Mouse (Mus musculus): Measurements from ENCODE around the gene Nsd1. TPM values are rescaled to one million over a fixed set of nuclear protein-coding genes. Genes with fewer than 3 reads are reported as not detected.

Gene Nsd1
- polyA plus RNA-seq, 1 experiment from 2014 or later, result 37.4 TPM

DNA sequence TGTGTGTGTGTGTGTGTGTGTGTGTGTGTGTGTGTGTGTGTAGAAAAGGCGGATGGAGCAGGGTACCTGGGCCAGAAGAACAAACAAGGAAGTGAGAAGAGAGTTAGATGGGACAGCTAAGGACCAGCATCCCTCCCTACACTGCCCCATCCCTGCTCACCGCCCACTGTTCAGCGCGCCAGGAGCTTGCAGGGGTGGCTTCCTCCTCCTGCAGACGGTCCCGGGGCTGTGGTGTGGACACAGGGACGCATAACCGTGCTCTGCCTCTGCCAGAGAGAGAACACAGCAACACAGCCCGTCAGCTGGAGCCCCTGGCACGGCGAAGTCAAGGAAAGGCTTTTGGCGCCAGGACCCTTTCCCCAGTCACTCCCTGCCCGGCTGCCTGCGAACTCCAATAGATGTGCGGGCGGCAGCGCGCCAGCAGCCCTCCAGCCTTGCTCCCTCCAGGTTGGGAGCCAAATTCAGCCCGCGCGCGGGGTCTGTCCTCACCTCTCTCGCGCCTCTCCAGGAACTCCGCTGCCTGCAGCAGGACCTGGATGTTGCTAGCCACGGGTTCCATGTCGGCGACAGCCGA, 119.6 kb downstream of the Nsd1 start:
- Histone ChIP-seq H3K9me3 (ENCODE audit: control insufficient read depth) (no peaks in the 10 kb centered on the region), H3K27me3 (replicated peaks; ENCODE audit: control insufficient read depth, insufficient read depth, low read length) (no peaks in the 10 kb centered on the region), H3K9ac (ENCODE audit: low read depth, low read length) (peak overlapping the region; percentile 48), H3K4me1 (replicated peaks; ENCODE audit: control insufficient read depth, insufficient read depth, low read length) (peaks cover 8% of the 10 kb centered on the region), H3K27ac (ENCODE audit: low read depth, low read length) (no peak overlapping the region), H3K4me2 (replicated peaks; ENCODE audit: low read depth) (peak overlapping the region; percentile 93), H3K36me3 (ENCODE audit: control insufficient read depth, insufficient read depth) (peaks cover 20% of the 10 kb centered on the region), H3K4me3 (ENCODE audit: low read depth, low read length) (peak overlapping the region; percentile 68)
- WGBS, result 1% methylated on average over 29 of the region's 29 CpGs
- no peak for TF ChIP-seq CTCF (IDR thresholded peaks at IDR 0.05; ENCODE audit: low read depth)
- no peak for ATAC-seq

DNA sequence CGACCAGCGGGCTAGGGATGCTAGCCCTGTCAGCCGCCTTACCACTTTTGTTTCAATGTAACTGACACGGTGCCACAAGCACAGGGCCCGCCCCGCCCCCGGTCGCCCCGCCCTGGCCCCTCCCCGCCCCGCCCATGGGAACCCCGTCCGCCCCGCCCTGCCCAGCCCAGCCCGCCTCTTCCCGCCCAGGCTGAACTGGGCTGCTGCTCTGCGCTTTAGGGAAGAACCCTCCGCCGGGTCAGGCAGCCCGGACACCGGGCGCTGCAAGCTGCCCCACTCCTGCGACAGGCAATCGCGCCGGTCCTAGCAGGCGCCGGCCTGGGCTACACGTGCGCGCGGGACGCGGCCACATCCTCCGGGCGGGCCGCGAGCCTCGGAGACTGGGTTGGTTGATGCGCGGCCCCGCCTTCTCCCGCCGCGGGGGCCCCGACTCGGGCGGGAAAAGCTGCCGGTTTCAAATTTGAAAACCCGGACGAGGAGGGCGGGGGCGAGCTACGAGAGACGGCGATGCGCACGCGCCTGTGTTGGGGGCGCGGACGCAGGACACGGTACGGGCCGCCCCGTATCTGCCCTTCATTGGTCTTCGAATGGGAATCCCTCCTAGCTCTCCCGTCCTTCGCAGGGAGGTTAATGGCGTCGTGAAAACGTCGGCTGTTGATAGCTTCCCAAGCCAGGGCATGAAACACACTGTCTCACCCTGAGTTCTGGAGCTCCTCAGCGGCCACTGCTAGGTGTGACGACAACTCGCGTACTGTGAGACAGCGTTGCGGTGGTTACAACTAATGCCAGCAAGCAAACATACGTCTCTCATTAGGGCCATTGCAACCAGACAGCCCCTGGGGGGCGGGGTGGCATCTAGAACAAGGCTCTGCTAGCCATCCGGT, 120.3 kb downstream of the Nsd1 start, which contains the start of gene Mxd3:
Gene Mxd3 (minus strand): TSS at position 141 of the 884 bp plus-strand sequence.
- Histone ChIP-seq H3K4me3 (ENCODE audit: low read depth, low read length) (peak within 1 kb of the TSS; percentile 68), H3K4me2 (replicated peaks; ENCODE audit: low read depth) (peak within 1 kb of the TSS; percentile 93), H3K4me1 (replicated peaks; ENCODE audit: control insufficient read depth, insufficient read depth, low read length) (peaks cover 8% of the 10 kb centered on the region), H3K27ac (ENCODE audit: low read depth, low read length) (no peak within 1 kb of the TSS; the same call in 1 of the 2 replicates), H3K9ac (ENCODE audit: low read depth, low read length) (peak within 1 kb of the TSS; percentile 48), H3K9me3 (ENCODE audit: control insufficient read depth) (no peaks in the 10 kb centered on the region), H3K36me3 (ENCODE audit: control insufficient read depth, insufficient read depth) (peaks cover 14% of the 10 kb centered on the region), H3K27me3 (replicated peaks; ENCODE audit: control insufficient read depth, insufficient read depth, low read length) (no peaks in the 10 kb centered on the region)
- TF ChIP-seq CTCF (IDR thresholded peaks at IDR 0.05; ENCODE audit: low read depth), result no peak
- WGBS, result under 1% methylated on average over 74 of the region's 82 CpGs
- peak; percentile 79 for ATAC-seq

DNA sequence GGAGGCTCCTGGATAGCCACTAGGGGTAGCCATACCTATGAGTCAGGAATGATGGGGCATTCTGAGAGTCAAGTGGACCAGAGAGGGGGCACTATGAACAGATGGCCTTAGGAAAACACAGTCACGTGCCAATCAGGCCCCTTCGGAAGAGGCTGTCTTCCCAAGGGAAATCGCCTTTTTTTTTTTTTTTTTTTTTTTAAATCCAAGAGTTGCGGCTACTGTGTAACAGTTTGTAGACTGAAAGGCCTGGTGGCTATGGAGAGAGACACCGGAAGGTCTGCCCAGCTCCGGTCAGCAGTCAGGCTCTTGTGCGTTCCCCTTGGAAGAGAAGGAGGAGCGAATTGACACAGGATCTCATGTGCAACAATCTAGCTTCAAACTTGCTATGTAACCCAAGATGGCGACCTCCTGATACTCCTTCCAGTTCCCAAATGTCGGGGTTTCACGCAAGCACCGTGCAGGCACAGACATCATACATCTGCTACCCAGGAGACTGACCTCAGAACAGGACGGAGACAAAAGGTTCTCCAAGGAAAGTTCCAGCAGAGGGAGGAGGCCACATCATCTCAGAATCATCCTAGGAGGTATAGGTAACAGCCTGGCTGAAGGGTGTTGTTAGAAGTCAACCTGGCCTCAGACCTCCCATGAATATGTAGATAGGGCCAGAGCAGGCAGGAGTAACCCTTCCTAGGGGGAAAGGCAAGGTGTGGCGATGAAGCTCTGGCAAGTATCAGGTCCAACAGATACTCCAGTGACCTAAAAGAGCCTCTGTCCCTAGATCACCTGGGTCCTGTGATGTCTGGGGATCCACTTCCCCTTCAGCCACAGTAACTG, 121.2 kb downstream of the Nsd1 start:
- Histone ChIP-seq H3K27me3 (replicated peaks; ENCODE audit: control insufficient read depth, insufficient read depth, low read length) (no peaks in the 10 kb centered on the region), H3K9me3 (ENCODE audit: control insufficient read depth) (no peaks in the 10 kb centered on the region), H3K36me3 (ENCODE audit: control insufficient read depth, insufficient read depth) (peaks cover 6% of the 10 kb centered on the region), H3K4me2 (replicated peaks; ENCODE audit: low read depth) (peak overlapping the region; percentile 93), H3K9ac (ENCODE audit: low read depth, low read length) (no peak overlapping the region), H3K27ac (ENCODE audit: low read depth, low read length) (no peak overlapping the region), H3K4me1 (replicated peaks; ENCODE audit: control insufficient read depth, insufficient read depth, low read length) (peaks cover 8% of the 10 kb centered on the region), H3K4me3 (ENCODE audit: low read depth, low read length) (peak overlapping the region; percentile 68)
- TF ChIP-seq CTCF (IDR thresholded peaks at IDR 0.05; ENCODE audit: low read depth), result peak; percentile 62
- ATAC-seq, result no peak
- WGBS, result 59% methylated on average over 14 of the region's 14 CpGs

DNA sequence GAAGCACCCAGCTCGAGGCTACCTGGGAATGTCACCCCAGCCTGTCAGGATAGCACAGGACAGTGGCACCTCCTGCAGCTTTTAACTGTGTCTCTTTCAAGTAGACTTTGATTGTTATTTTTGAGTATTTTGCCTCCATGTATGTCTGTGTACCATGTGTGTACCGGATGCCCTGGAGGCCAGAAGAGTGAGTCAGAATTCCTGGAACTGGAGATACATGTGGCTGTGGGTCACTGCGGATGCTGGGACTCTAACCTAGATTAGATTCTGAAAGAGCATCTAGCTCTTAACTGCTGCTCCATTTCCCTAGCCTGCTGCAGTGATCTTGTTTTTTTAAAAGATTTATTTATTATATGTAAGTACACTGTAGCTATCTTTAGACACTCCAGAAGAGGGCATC, 122.7 kb downstream of the Nsd1 start:
- Histone ChIP-seq H3K9ac (ENCODE audit: low read depth, low read length) (no peak overlapping the region), H3K9me3 (ENCODE audit: control insufficient read depth) (no peaks in the 10 kb centered on the region), H3K27ac (ENCODE audit: low read depth, low read length) (no peak overlapping the region), H3K4me3 (ENCODE audit: low read depth, low read length) (no peak overlapping the region), H3K4me2 (replicated peaks; ENCODE audit: low read depth) (no peak overlapping the region), H3K36me3 (ENCODE audit: control insufficient read depth, insufficient read depth) (no peaks in the 10 kb centered on the region), H3K4me1 (replicated peaks; ENCODE audit: control insufficient read depth, insufficient read depth, low read length) (peaks cover 8% of the 10 kb centered on the region), H3K27me3 (replicated peaks; ENCODE audit: control insufficient read depth, insufficient read depth, low read length) (no peaks in the 10 kb centered on the region)
- no peak for ATAC-seq
- WGBS, result 86% methylated on average over 3 of the region's 3 CpGs
- no peak for TF ChIP-seq CTCF (IDR thresholded peaks at IDR 0.05; ENCODE audit: low read depth)

- no peak overlapping the region for H3K9ac ChIP-seq (ENCODE audit: low read depth, low read length)
- no peak for TF ChIP-seq CTCF (IDR thresholded peaks at IDR 0.05; ENCODE audit: low read depth)
- no peaks in the 10 kb centered on the region for H3K4me1 ChIP-seq (replicated peaks; ENCODE audit: control insufficient read depth, insufficient read depth, low read length)
- H3K4me2 ChIP-seq (replicated peaks; ENCODE audit: low read depth), result no peak overlapping the region
- H3K36me3 ChIP-seq (ENCODE audit: control insufficient read depth, insufficient read depth), result no peaks in the 10 kb centered on the region
- no peaks in the 10 kb centered on the region for H3K27me3 ChIP-seq (replicated peaks; ENCODE audit: control insufficient read depth, insufficient read depth, low read length)
- H3K27ac ChIP-seq (ENCODE audit: low read depth, low read length), result no peak overlapping the region
- ATAC-seq, result no peak
- WGBS, result 85% methylated on average over 4 of the region's 4 CpGs
- H3K9me3 ChIP-seq (ENCODE audit: control insufficient read depth), result no peaks in the 10 kb centered on the region
- no peak overlapping the region for H3K4me3 ChIP-seq (ENCODE audit: low read depth, low read length)
Measured at GRCm38 (mm10) chr13:55335701-55336100, 126.1 kb downstream of the Nsd1 start.

All from intestine, postnatal 0 days (tissue).